Mouse (Mus musculus) embryonic facial prominence, embryonic 13.5 days (tissue): ENCODE data around the gene Slc8a1. TPM values are rescaled to one million over a fixed set of nuclear protein-coding genes. Genes with fewer than 3 reads are reported as not detected.

Experiments used
- ATAC-seq: fragments of 200-750 bp; cut with Nextera tagmentation; 2 replicates; pipeline ENCODE4 v1.8.0; 2017; ENCODE audit warnings: low read depth; ENCODE audit not compliant: insufficient number of reproducible peaks, insufficient read depth, low FRiP score, low TSS enrichment
- H3K27ac ChIP-seq: fragments of 300-500 bp; sonication (generic); 2 replicates; pipeline ENCODE4 v1.5.1; 2015; ENCODE audit warnings: moderate library complexity, mild to moderate bottlenecking, inconsistent platforms
- H3K27me3 ChIP-seq: fragments of 300-500 bp; sonication (generic); 2 replicates; pipeline ENCODE4 v1.6.1; 2015; ENCODE audit warnings: mild to moderate bottlenecking, inconsistent platforms
- H3K36me3 ChIP-seq: fragments of 300-500 bp; sonication (generic); 2 replicates; pipeline ENCODE4 v1.6.1; 2015; ENCODE audit warnings: mild to moderate bottlenecking, inconsistent platforms
- H3K4me1 ChIP-seq: fragments of 300-500 bp; sonication (generic); 2 replicates; pipeline ENCODE4 v1.6.1; 2015; ENCODE audit warnings: inconsistent platforms
- H3K4me2 ChIP-seq: fragments of 300-500 bp; sonication (generic); 2 replicates; pipeline ENCODE4 v1.6.1; 2015; ENCODE audit warnings: moderate library complexity, mild to moderate bottlenecking, inconsistent platforms
- H3K4me3 ChIP-seq: fragments of 300-500 bp; sonication (generic); 2 replicates; pipeline ENCODE4 v1.5.1; 2015; ENCODE audit warnings: mild to moderate bottlenecking, inconsistent platforms
- H3K9ac ChIP-seq: fragments of 300-500 bp; sonication (generic); 2 replicates; pipeline ENCODE4 v1.6.1; 2015; ENCODE audit warnings: mild to moderate bottlenecking, inconsistent platforms
- H3K9me3 ChIP-seq: fragments of 300-500 bp; sonication (generic); 2 replicates; pipeline ENCODE4 v1.6.1; 2016; ENCODE audit warnings: inconsistent platforms
- WGBS: fragments of 180-500 bp; shearing (Covaris S2); methylation state at CpG from one replicate; pipeline ENCODE4 v1.1.7; 2015; ENCODE audit warnings: mixed read lengths; 5-methylcytosine and 5-hydroxymethylcytosine counted together
- polyA plus RNA-seq: library from polyadenylated mRNA; unstranded; fragments of >200 nt; fragmentation: Nextera tagmentation; extraction: Ambion mirVana; gene quantifications from 2 replicates; pipeline ENCODE4 v1.2.1, GENCODE M21; 2015

The Slc8a1 gene
- polyA plus RNA-seq, 1 experiment from 2014 or later = 5.0 TPM

- no peak overlapping the region for H3K9ac ChIP-seq
- 84% methylated on average over 7 of the region's 7 CpGs for WGBS
- H3K4me1 ChIP-seq = peaks cover 3% of the 10 kb centered on the region; the same call in 1 of the 2 replicates
- H3K4me3 ChIP-seq = no peak overlapping the region
- no peaks in the 10 kb centered on the region for H3K9me3 ChIP-seq
- no peaks in the 10 kb centered on the region for H3K36me3 ChIP-seq
- no peak for ATAC-seq
- no peak overlapping the region for H3K27ac ChIP-seq
- H3K4me2 ChIP-seq = no peak overlapping the region
- H3K27me3 ChIP-seq = no peaks in the 10 kb centered on the region
These were observed 282.2 kb downstream of the Slc8a1 start for GRCm38 (mm10) chr17:81455977-81456376.

- Histone ChIP-seq H3K9me3 (no peaks in the 10 kb centered on the region), H3K9ac (no peak overlapping the region), H3K4me3 (no peak overlapping the region), H3K27ac (no peak overlapping the region), H3K4me1 (peaks cover 3% of the 10 kb centered on the region; the same call in 1 of the 2 replicates), H3K4me2 (no peak overlapping the region), H3K36me3 (no peaks in the 10 kb centered on the region), H3K27me3 (no peaks in the 10 kb centered on the region)
- WGBS = 59% methylated on average over 3 of the region's 3 CpGs
- no peak for ATAC-seq
These were observed 282.9 kb downstream of the Slc8a1 start for GRCm38 (mm10) chr17:81455269-81455668.

- H3K27ac ChIP-seq = no peak within 1 kb of the TSS
- H3K9me3 ChIP-seq = no peaks in the 10 kb centered on the region
- H3K4me3 ChIP-seq = no peak within 1 kb of the TSS
These were observed 296.7 kb downstream of the Slc8a1 start, which contains the start of gene Gm11096 for GRCm38 (mm10) chr17:81441463-81441862. TSS of gene Gm11096 (plus strand) at chr17:81441763.

GRCm38 (mm10) chr17:81433148-81433547 is 305.0 kb downstream of the Slc8a1 start:
- no peak overlapping the region for H3K4me2 ChIP-seq
- no peaks in the 10 kb centered on the region for H3K9me3 ChIP-seq
- no peak for ATAC-seq
- H3K27me3 ChIP-seq = no peaks in the 10 kb centered on the region
- H3K9ac ChIP-seq = no peak overlapping the region
- no peak overlapping the region for H3K4me3 ChIP-seq
- peaks cover 4% of the 10 kb centered on the region; the same call in 1 of the 2 replicates for H3K36me3 ChIP-seq
- no peak overlapping the region for H3K27ac ChIP-seq
- WGBS = 22% methylated on average over 5 of the region's 5 CpGs
- H3K4me1 ChIP-seq = peaks cover 4% of the 10 kb centered on the region; the same call in 1 of the 2 replicates

More at GRCm38 (mm10) chr17:81441463-81441862, 296.7 kb downstream of the Slc8a1 start, which contains the start of gene Gm11096:
- no peaks in the 10 kb centered on the region for H3K27me3 ChIP-seq
- ATAC-seq = no peak
- H3K36me3 ChIP-seq = peaks cover 4% of the 10 kb centered on the region; the same call in 1 of the 2 replicates
- H3K4me1 ChIP-seq = no peaks in the 10 kb centered on the region
- no peak within 1 kb of the TSS for H3K4me2 ChIP-seq
- no peak within 1 kb of the TSS for H3K9ac ChIP-seq

GRCm38 (mm10) chr17:81432733-81433132 is 305.4 kb downstream of the Slc8a1 start:
- Histone ChIP-seq H3K9ac (no peak overlapping the region), H3K27me3 (no peaks in the 10 kb centered on the region), H3K4me2 (no peak overlapping the region), H3K4me1 (peaks cover 7% of the 10 kb centered on the region; the same call in 1 of the 2 replicates), H3K36me3 (peaks cover 4% of the 10 kb centered on the region; the same call in 1 of the 2 replicates), H3K4me3 (no peak overlapping the region), H3K9me3 (no peaks in the 10 kb centered on the region), H3K27ac (no peak overlapping the region)
- 48% methylated on average over 2 of the region's 2 CpGs for WGBS
- ATAC-seq = no peak

- no peaks in the 10 kb centered on the region for H3K9me3 ChIP-seq
- 65% methylated on average over 7 of the region's 7 CpGs for WGBS
- H3K4me1 ChIP-seq = peaks cover 7% of the 10 kb centered on the region; the same call in 1 of the 2 replicates
- H3K27me3 ChIP-seq = no peaks in the 10 kb centered on the region
- no peak for ATAC-seq
- no peak overlapping the region for H3K9ac ChIP-seq
- no peak overlapping the region for H3K4me3 ChIP-seq
- no peaks in the 10 kb centered on the region for H3K36me3 ChIP-seq
- no peak overlapping the region; the same call in 1 of the 2 replicates for H3K27ac ChIP-seq
- H3K4me2 ChIP-seq = no peak overlapping the region
These were observed 310.9 kb downstream of the Slc8a1 start for GRCm38 (mm10) chr17:81427245-81427644.

- H3K9me3 ChIP-seq = no peaks in the 10 kb centered on the region
These were observed 313.8 kb downstream of the Slc8a1 start for GRCm38 (mm10) chr17:81424256-81424912.

GRCm38 (mm10) chr17:81419802-81420459 is 318.2 kb downstream of the Slc8a1 start:
- Histone ChIP-seq H3K36me3 (no peaks in the 10 kb centered on the region), H3K4me1 (no peaks in the 10 kb centered on the region), H3K9ac (no peak overlapping the region), H3K27me3 (no peaks in the 10 kb centered on the region), H3K9me3 (no peaks in the 10 kb centered on the region), H3K4me2 (no peak overlapping the region), H3K4me3 (no peak overlapping the region), H3K27ac (no peak overlapping the region)
- no peak for ATAC-seq
- 74% methylated on average over 10 of the region's 10 CpGs for WGBS

More at GRCm38 (mm10) chr17:81424256-81424912, 313.8 kb downstream of the Slc8a1 start:
- Histone ChIP-seq H3K27ac (no peak overlapping the region), H3K27me3 (no peaks in the 10 kb centered on the region), H3K9ac (no peak overlapping the region), H3K36me3 (no peaks in the 10 kb centered on the region), H3K4me3 (no peak overlapping the region), H3K4me2 (no peak overlapping the region), H3K4me1 (peaks cover 7% of the 10 kb centered on the region; the same call in 1 of the 2 replicates)
- ATAC-seq = no peak
- WGBS = 48% methylated on average over 10 of the region's 10 CpGs

- H3K9me3 ChIP-seq = no peaks in the 10 kb centered on the region
- WGBS = 86% methylated on average over 6 of the region's 6 CpGs
- no peak for ATAC-seq
- H3K4me1 ChIP-seq = no peaks in the 10 kb centered on the region
- H3K9ac ChIP-seq = no peak overlapping the region
- H3K4me3 ChIP-seq = no peak overlapping the region
- no peak overlapping the region for H3K4me2 ChIP-seq
- H3K36me3 ChIP-seq = no peaks in the 10 kb centered on the region; the same call in 1 of the 2 replicates
- no peaks in the 10 kb centered on the region for H3K27me3 ChIP-seq
- H3K27ac ChIP-seq = no peak overlapping the region
These were observed 321.6 kb downstream of the Slc8a1 start for GRCm38 (mm10) chr17:81416361-81417114.

- no peak overlapping the region for H3K4me3 ChIP-seq
- no peak overlapping the region for H3K4me2 ChIP-seq
- no peak overlapping the region for H3K9ac ChIP-seq
- WGBS = 94% methylated on average over 4 of the region's 4 CpGs
- H3K9me3 ChIP-seq = no peaks in the 10 kb centered on the region
- H3K36me3 ChIP-seq = peaks cover 5% of the 10 kb centered on the region
- no peaks in the 10 kb centered on the region for H3K4me1 ChIP-seq
- ATAC-seq = no peak
- no peaks in the 10 kb centered on the region for H3K27me3 ChIP-seq
- H3K27ac ChIP-seq = no peak overlapping the region
These were observed 325.4 kb downstream of the Slc8a1 start for GRCm38 (mm10) chr17:81412736-81413135.

- Histone ChIP-seq H3K4me2 (no peak overlapping the region), H3K4me3 (no peak overlapping the region), H3K27me3 (no peaks in the 10 kb centered on the region), H3K9me3 (no peaks in the 10 kb centered on the region), H3K27ac (no peak overlapping the region), H3K36me3 (peaks cover 8% of the 10 kb centered on the region), H3K9ac (no peak overlapping the region), H3K4me1 (no peaks in the 10 kb centered on the region)
- 78% methylated on average over 4 of the region's 4 CpGs for WGBS
- ATAC-seq = no peak
These were observed 334.0 kb downstream of the Slc8a1 start for GRCm38 (mm10) chr17:81404225-81404624.
